Mouse (Mus musculus) liver, embryonic 18 days (tissue): Measurements from ENCODE around the gene Olfr1504. TPM values are rescaled to one million over a fixed set of nuclear protein-coding genes. Genes with fewer than 3 reads are reported as not detected.

ENCODE experiments used
- polyA plus RNA-seq: library from polyadenylated mRNA; depleted of rRNA; stranded (reverse); fragments of >200 nt; gene quantifications from 2 replicates; pipeline ENCODE4 v1.2.3, GENCODE M21; 2012; rRNA removed

Gene Olfr1504
- polyA plus RNA-seq, result not detected in 2 replicates

DNA sequence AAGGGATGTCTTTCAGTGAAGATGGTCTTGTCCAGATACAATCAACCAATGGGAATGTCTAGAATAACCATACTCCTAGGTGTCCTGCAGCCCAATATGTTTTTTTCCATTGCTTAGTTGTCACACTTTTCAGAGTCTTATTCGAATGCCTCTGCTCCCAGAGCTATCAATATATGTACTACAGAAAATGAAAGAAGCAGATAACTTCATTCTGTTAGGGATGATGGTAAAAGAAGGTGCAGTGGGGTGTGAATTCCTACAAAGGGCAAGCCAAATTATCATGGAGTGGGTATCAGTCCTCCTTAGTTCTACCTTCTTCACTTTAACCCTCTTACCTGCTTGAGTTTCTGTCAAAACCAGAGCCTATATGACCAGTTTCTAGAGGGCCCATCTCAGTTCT is at the start of gene Olfr1504:
Gene Olfr1504, minus strand, starts transcription at position 101 of the 400 bp plus-strand sequence.

DNA sequence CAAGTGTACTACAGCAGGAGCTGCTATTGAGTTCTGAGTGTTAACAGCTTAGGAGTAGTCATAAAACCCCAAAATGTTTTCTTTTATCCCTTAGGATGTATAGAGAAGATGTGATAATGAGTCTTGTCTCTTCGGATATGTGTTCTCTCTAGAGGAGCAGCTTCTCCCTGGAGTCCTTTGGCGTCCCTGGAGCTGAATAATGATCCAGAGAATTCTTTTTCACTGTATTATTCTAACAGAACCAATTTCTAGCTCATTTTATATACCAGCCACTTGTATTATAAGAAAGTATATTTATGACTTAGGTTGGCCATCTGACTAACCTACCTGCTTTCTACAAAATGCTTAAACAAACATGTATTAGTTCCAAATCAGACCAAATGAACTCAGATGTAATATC is 15.5 kb upstream of the Olfr1504 start, which contains the start of gene Olfr1505:
Gene Olfr1505, plus strand, starts transcription at position 301 of the 400 bp plus-strand sequence.

DNA sequence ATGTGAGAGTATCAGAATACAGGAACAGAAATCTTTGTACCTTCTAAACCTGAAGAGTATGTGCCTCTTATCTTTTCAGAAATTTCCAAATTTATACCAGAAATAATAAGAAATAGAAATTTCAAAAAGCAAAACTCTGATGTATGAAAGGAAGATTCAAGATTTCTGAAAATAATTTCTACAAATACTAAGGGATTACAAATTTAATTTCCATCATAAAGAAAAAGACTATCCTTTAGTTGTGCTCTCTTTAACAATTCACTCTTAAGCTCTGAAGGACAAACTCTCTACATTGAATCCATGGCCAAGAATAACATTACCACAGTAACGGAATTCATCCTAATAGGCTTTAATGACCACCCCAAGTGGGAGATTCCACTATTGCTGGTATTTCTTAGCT is 36.2 kb downstream of the Olfr1504 start, which contains the start of gene Olfr1502:
Gene Olfr1502, plus strand, starts transcription at position 301 of the 400 bp plus-strand sequence.

DNA sequence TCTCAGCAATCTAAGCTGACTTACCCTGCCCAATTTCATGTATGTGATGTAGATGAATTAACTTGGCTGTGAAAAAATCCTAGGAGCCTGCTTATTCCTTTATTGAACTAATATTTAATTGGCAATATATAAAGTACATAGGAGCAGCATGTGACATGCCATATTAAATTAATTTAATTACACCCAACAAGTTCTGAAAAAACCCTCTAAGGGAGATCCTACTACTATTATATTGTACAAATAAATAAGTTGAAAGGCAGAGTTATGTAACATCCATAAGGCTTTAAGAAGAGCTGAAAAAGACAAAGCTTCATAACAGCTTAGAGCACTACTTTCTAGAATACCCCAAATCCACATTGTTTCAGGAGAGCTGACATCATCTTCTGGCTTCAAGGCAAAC is 47.1 kb downstream of the Olfr1504 start, which contains the start of gene Olfr1501:
Gene Olfr1501, minus strand, starts transcription at position 101 of the 400 bp plus-strand sequence.

Other genes starting within 250 kb of the Olfr1504 start
- gene Olfr1490, start 246.8 kb downstream of the Olfr1504 start, polyA plus RNA-seq, result not detected in 2 replicates
- not detected in 2 replicates for gene Olfr1491, start 200.7 kb downstream of the Olfr1504 start, polyA plus RNA-seq
- not detected in 2 replicates for gene Olfr1493-ps1, start 174.7 kb downstream of the Olfr1504 start, polyA plus RNA-seq
- gene Olfr1494, start 158.2 kb downstream of the Olfr1504 start, polyA plus RNA-seq, result not detected in 2 replicates
- gene Olfr1495, start 133.3 kb downstream of the Olfr1504 start, polyA plus RNA-seq, result not detected in 2 replicates
- gene Olfr1496, start 120.0 kb downstream of the Olfr1504 start, polyA plus RNA-seq, result not detected in 2 replicates
- not detected in 2 replicates for gene Olfr1497, start 99.7 kb downstream of the Olfr1504 start, polyA plus RNA-seq
- gene Olfr1499, start 78.5 kb downstream of the Olfr1504 start, polyA plus RNA-seq, result not detected in 2 replicates
- gene Olfr1500, start 67.4 kb downstream of the Olfr1504 start, polyA plus RNA-seq, result not detected in 2 replicates
- not detected in 2 replicates for gene Olfr1501, start 47.2 kb downstream of the Olfr1504 start, polyA plus RNA-seq
- not detected in 2 replicates for gene Olfr1502, start 36.1 kb downstream of the Olfr1504 start, polyA plus RNA-seq
- not detected in 2 replicates for gene Olfr1505, start 15.6 kb upstream of the Olfr1504 start, polyA plus RNA-seq